ENCODE assay signal across 21 mouse cellular contexts in the genomic region with DNA sequence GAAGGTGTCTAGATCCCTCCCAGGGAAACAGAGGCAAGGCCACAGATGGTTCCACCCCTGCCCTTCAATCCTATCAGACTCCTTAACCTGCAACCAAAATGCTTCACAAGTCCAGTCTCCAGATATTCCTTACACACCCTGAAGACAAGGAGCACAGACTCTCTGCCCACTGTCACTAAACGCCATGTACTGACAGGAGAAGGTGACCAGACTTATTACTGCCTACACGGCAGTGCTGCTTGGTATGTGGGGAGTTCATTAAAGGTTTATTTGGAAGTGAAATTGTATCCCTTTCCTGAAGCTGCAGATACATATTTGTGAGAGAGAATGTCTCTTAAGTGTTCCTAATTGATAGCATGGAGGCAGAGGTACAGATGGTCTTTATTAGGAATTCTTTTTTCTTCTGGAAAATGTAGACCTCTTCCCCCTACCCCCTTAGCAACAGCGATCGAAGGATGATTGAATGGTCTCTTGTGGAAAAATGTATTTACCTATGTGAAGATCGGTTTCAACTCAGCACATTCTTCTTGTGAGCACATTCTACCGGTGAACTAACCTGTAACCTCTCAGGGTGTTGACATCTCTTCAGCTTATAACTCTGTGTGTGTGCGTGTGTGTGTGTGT.
A peak's percentile ranks its signal among the peaks of the same experiment; 100 is the strongest.
DNase-seq lines count a peak whose midpoint lies in the region; ATAC-seq lines count a peak whose summit lies in the region.
"Had no signal": no experiment of that assay in that cellular context is flagged by ENCODE, and none has a peak within 500 bp of the region (broad histone marks: within the 10 kb centered on the region; RNA-seq: fewer than 3 reads in every experiment).

No protein-coding gene starts in this region.

- intact Hi-C loops in left cerebral cortex, postnatal 14 days (cut with DNase I), result no loop called here

- H3K9me3 ChIP-seq in neural tube, embryonic 11.5 days (ENCODE audit: control insufficient read depth, low read length), result no peaks in the 10 kb centered on the region
- H3K9me3 ChIP-seq in limb, embryonic 10.5 days (replicated peaks), result no peaks in the 10 kb centered on the region
- H3K9me3 ChIP-seq: forebrain, embryonic 12.5 days; G1E; heart, embryonic 12.5 days had no signal

- H3K9ac ChIP-seq in neural tube, embryonic 11.5 days (ENCODE audit: low read length), result no peak overlapping the region
- H3K9ac ChIP-seq: forebrain, embryonic 12.5 days; heart, embryonic 12.5 days had no signal

- no peaks in the 10 kb centered on the region for H3K36me3 ChIP-seq in neural tube, embryonic 11.5 days (ENCODE audit: control insufficient read depth, insufficient read depth, low read length)
- H3K36me3 ChIP-seq in limb, embryonic 10.5 days, result no peaks in the 10 kb centered on the region
- H3K36me3 ChIP-seq: forebrain, embryonic 12.5 days; G1E; heart, embryonic 12.5 days had no signal

- 72% methylated on average over 7 of the region's 7 CpGs for WGBS in neural tube, embryonic 11.5 days
- WGBS in limb, embryonic 10.5 days, result 50% methylated on average over 7 of the region's 7 CpGs

- no peaks in the 10 kb centered on the region for H3K27me3 ChIP-seq in neural tube, embryonic 11.5 days (ENCODE audit: control insufficient read depth, insufficient read depth, low read length)
- no peaks in the 10 kb centered on the region for H3K27me3 ChIP-seq in limb, embryonic 10.5 days (ENCODE audit: low read depth, poor library complexity, severe bottlenecking)
- H3K27me3 ChIP-seq: forebrain, embryonic 12.5 days; heart, embryonic 12.5 days had no signal

- peak; percentile 13 for DNase-seq in embryo, embryonic 10 days (ENCODE audit: low spot score)
- DNase-seq in embryo, embryonic 9.5 days (ENCODE audit: extremely low spot score), result no peak
- peak; percentile 18 for DNase-seq in neural tube, embryonic 11.5 days (ENCODE audit: low spot score)
- DNase-seq in neural tube, embryonic 10.5 days (ENCODE audit: extremely low spot score, low spot score), result no peak
- peak; percentile 55 for DNase-seq in limb, embryonic 10.5 days (ENCODE audit: low spot score)
- DNase-seq in Muller cell, postnatal 12 days (ENCODE audit: inconsistent ontology term), result no peak
- DNase-seq in left cerebral cortex, postnatal 14 days (ENCODE audit: low spot score in 2 of 2), result no peak
- DNase-seq: adrenal gland, postnatal 14 days; B cell, adult 2 months; cerebellum, adult 18-20 months; cerebellum, adult 9-11 months; cerebellum, postnatal 36 days; heart, adult 18-20 months had no signal

- H3K4me1 ChIP-seq in neural tube, embryonic 11.5 days (ENCODE audit: control insufficient read depth, insufficient read depth, low read length), result no peaks in the 10 kb centered on the region
- peaks cover 28% of the 10 kb centered on the region for H3K4me1 ChIP-seq in limb, embryonic 10.5 days

- no peak for ATAC-seq in neural tube, embryonic 11.5 days (ENCODE audit: insufficient read depth, low FRiP score, low TSS enrichment)
- ATAC-seq: CD4-positive, CD25-positive, alpha-beta regulatory T cell, adult 4 months; forebrain, embryonic 16.5 days; hindbrain, embryonic 16.5 days; inflammation-experienced regulatory T-cells, adult 6 months; intestine, postnatal 0 days had no signal

- no peak overlapping the region for H3K27ac ChIP-seq in neural tube, embryonic 11.5 days (ENCODE audit: low read depth, low read length)
- H3K27ac ChIP-seq in limb, embryonic 10.5 days, result peak overlapping the region; percentile 7; the same call in 1 of the 2 replicates
- H3K27ac ChIP-seq: forebrain, embryonic 12.5 days had no signal

- no peak overlapping the region for H3K4me3 ChIP-seq in neural tube, embryonic 11.5 days (ENCODE audit: low read depth, low read length)
- no peak overlapping the region for H3K4me3 ChIP-seq in limb, embryonic 10.5 days
- H3K4me3 ChIP-seq: forebrain, embryonic 12.5 days; heart, embryonic 12.5 days had no signal

- H3K4me2 ChIP-seq in neural tube, embryonic 11.5 days (ENCODE audit: low read depth), result no peak overlapping the region
- H3K4me2 ChIP-seq: forebrain, embryonic 12.5 days; heart, embryonic 12.5 days had no signal

Comparison
In these comparisons a context has a peak if more than half of its experiments do, and no peak if none do; other contexts are left out.
1. DNase-seq: peak in embryo, embryonic 10 days (single experiment), neural tube, embryonic 11.5 days (single experiment) and limb, embryonic 10.5 days (single experiment); none in embryo, embryonic 9.5 days (single experiment), neural tube, embryonic 10.5 days (single experiment), Muller cell, postnatal 12 days (single experiment) and left cerebral cortex, postnatal 14 days (0 of 2).